Mouse (Mus musculus): ENCODE measurements around the gene 4930572O03Rik. TPM values are rescaled to one million over a fixed set of nuclear protein-coding genes. Genes with fewer than 3 reads are reported as not detected.
"Not testable (repeated sequence)": the region's sequence is repeated elsewhere in the genome, so short reads cannot be mapped to it uniquely, and the experiment has no call there.

4930572O03Rik gene
- polyA plus RNA-seq, 1 experiment, result not detected

DNA sequence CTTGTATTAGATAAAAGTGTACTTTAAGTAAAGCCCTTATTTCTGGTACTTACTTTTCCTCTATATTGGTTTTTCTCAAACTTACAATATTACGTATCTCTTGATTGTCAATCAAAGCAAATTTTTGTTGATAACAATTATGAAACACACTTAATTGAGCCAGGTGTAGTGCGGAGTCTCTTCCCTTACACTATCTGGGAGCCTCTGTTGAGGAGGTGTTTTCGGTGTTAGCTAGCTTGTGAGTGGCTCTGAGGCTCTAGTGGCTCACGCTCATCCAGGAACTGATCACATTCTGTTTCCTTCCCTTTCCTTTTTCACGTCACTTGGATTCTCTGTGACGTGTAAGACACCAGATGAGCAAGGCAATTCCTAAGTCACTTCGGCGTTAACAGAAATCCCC lies 53.3 kb downstream of the 4930572O03Rik start:
- not testable (repeated sequence) for H3ac ChIP-seq (ENCODE audit: control insufficient read depth, insufficient read length); H3K36me3 ChIP-seq (ENCODE audit: control insufficient read depth, insufficient read depth); H3K79me2 ChIP-seq (ENCODE audit: control insufficient read depth, insufficient read depth); H3K4me2 ChIP-seq (ENCODE audit: low read depth); H3K27me3 ChIP-seq (ENCODE audit: control insufficient read depth, insufficient read depth, insufficient read length); H3K4me3 ChIP-seq

DNA sequence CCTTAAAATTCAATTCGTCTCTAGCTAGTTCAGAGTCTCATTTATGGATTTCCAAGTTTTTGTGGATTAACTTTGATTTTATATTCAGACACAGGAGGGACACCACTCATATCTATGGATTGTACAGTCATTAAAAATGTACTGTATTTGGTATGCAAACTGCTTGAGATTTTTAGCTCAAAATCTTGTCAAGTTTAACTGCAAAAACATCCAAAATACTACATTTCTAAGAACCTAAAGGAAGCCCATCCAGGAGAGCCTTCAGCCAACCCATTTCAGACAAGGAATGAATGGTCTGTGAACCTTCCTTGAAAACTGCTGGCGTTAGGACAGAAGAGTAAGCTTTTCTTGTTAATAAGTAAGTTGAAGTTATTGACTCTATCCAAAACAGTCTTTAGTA lies 53.9 kb downstream of the 4930572O03Rik start:
- not testable (repeated sequence) for H3K4me3 ChIP-seq; H3K4me2 ChIP-seq (ENCODE audit: low read depth); H3K27me3 ChIP-seq (ENCODE audit: control insufficient read depth, insufficient read depth, insufficient read length); H3K79me2 ChIP-seq (ENCODE audit: control insufficient read depth, insufficient read depth); H3K36me3 ChIP-seq (ENCODE audit: control insufficient read depth, insufficient read depth); H3ac ChIP-seq (ENCODE audit: control insufficient read depth, insufficient read length)

DNA sequence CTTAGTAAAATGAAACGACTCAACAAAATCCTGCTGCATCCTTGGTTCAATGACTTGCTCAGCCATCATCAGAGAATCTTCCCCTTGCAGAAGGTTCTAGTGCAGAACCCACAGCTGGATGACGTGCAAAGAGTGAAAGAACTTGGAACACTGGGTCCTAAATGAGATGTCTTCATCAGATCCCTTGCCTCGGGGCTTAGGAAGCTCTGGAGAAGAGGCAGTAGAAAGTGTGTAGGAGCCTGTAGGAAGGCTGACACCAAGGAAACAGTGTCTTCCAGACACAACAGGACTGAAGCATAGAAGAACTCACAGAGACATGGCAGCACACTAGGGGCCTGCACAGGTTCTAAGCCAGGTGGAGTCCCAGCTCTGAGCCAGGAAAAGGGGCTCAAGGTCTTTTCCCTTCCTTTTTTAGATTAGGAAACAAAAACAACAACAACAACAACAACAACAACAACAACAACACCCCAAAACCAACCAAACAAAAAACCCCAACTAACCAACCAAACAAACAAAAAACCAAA lies 54.4 kb downstream of the 4930572O03Rik start:
- not testable (repeated sequence) for H3K79me2 ChIP-seq (ENCODE audit: control insufficient read depth, insufficient read depth); H3ac ChIP-seq (ENCODE audit: control insufficient read depth, insufficient read length); H3K4me2 ChIP-seq (ENCODE audit: low read depth); H3K27me3 ChIP-seq (ENCODE audit: control insufficient read depth, insufficient read depth, insufficient read length); H3K4me3 ChIP-seq; H3K36me3 ChIP-seq (ENCODE audit: control insufficient read depth, insufficient read depth)

Other genes with a start within 250 kb of the 4930572O03Rik start
- gene Gm21149, start 180.5 kb downstream of the 4930572O03Rik start, polyA plus RNA-seq (2012; fragmentation: generic; extraction: Trizol), result not detected
- gene Gm21190, start 127.8 kb downstream of the 4930572O03Rik start, polyA plus RNA-seq (2012; fragmentation: generic; extraction: Trizol), result not detected
- not detected for gene Gm21083, start 79.7 kb downstream of the 4930572O03Rik start, polyA plus RNA-seq (2012; fragmentation: generic; extraction: Trizol)
- not detected for gene Speer4d, start 38.0 kb downstream of the 4930572O03Rik start, polyA plus RNA-seq (2012; fragmentation: generic; extraction: Trizol)
- not detected for gene Speer4c, start 57.2 kb upstream of the 4930572O03Rik start, polyA plus RNA-seq (2012; fragmentation: generic; extraction: Trizol)